Mouse (Mus musculus): Measurements from ENCODE around the gene Rspo3. TPM values are rescaled to one million over a fixed set of nuclear protein-coding genes. Genes with fewer than 3 reads are reported as not detected.

Rspo3 gene
- total and polyA plus RNA-seq, 3 experiments, result 0.10 to 0.52 (median 0.20) TPM

DNA sequence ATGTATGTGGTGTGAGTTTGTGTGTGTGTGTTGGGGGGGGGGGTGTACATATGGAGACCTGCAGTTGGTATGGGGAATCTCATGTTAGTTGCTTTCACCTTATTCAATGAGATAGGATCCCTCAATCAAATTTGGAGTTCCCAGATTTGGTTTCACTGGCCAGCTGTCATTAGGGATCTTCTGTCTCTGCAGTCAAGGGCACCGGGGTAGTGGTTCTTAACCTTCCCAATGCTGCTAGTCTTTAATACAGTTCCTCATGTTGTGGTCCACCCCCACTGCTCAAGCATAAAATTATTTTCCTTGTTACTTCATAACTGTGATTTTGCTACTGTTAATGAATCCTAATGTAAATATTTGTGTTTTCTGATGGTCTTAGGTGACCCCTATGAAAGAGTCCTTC, 22.1 kb downstream of the Rspo3 start:
- no peak overlapping the region for H3K27ac ChIP-seq
- H3K9ac ChIP-seq (ENCODE audit: low read depth, low read length), result no peak overlapping the region
- no peaks in the 10 kb centered on the region for H3K79me2 ChIP-seq (replicated peaks; ENCODE audit: control insufficient read depth, insufficient read depth, low read length)
- DNase-seq, result no peak
- TF ChIP-seq POLR2A (IDR thresholded peaks at IDR 0.05; ENCODE audit: insufficient read depth, low read depth, low read length), result no peak
- no peak for TF ChIP-seq EP300 (IDR thresholded peaks at IDR 0.05; ENCODE audit: insufficient read depth, low read depth, low read length)
- no peak for TF ChIP-seq CTCF (IDR thresholded peaks at IDR 0.05)
- no peaks in the 10 kb centered on the region for H3K4me1 ChIP-seq (ENCODE audit: control insufficient read depth, insufficient read depth, low read length)
- intact Hi-C loops (cut with DNase I), result no loop called here
- no peaks in the 10 kb centered on the region for H3K27me3 ChIP-seq (ENCODE audit: control insufficient read depth, insufficient read depth, low read length)
- no peaks in the 10 kb centered on the region for H3K36me3 ChIP-seq (ENCODE audit: control insufficient read depth, insufficient read depth, low read length)
- 94% methylated on average over 1 of the region's 1 CpGs for WGBS
- no peak overlapping the region for H3K4me3 ChIP-seq

DNA sequence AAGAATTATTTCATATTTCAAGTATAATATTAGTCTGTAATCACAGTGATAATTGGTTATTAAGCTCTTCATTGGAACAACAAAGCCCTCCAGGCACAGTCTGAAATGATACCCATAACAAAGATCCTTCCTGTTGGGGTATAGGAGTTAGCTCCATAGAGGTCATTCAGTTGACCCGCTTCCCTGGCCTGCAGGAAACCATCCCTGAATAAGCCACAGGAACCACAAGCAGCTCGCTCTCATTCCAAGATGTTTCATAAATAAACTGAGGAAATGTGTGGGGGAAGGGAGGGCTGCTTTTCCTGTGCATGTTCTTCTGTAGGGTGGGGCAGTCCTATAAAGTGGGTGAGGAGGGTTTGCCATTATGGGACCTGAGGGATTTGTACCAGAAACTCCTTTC, 27.5 kb downstream of the Rspo3 start:
- Histone ChIP-seq H3K36me3 (ENCODE audit: control insufficient read depth, insufficient read depth, low read length) (no peaks in the 10 kb centered on the region), H3K4me1 (ENCODE audit: control insufficient read depth, insufficient read depth, low read length) (no peaks in the 10 kb centered on the region), H3K79me2 (replicated peaks; ENCODE audit: control insufficient read depth, insufficient read depth, low read length) (no peaks in the 10 kb centered on the region), H3K27me3 (ENCODE audit: control insufficient read depth, insufficient read depth, low read length) (no peaks in the 10 kb centered on the region), H3K9ac (ENCODE audit: low read depth, low read length) (no peak overlapping the region), H3K4me3 (no peak overlapping the region), H3K27ac (no peak overlapping the region)
- 47% methylated on average over 2 of the region's 2 CpGs for WGBS
- TF ChIP-seq EP300 (IDR thresholded peaks at IDR 0.05; ENCODE audit: insufficient read depth, low read depth, low read length) (no peak), POLR2A (IDR thresholded peaks at IDR 0.05; ENCODE audit: insufficient read depth, low read depth, low read length) (no peak), CTCF (IDR thresholded peaks at IDR 0.05) (no peak)
- no peak for DNase-seq
- intact Hi-C loops (cut with DNase I), result no loop called here

DNA sequence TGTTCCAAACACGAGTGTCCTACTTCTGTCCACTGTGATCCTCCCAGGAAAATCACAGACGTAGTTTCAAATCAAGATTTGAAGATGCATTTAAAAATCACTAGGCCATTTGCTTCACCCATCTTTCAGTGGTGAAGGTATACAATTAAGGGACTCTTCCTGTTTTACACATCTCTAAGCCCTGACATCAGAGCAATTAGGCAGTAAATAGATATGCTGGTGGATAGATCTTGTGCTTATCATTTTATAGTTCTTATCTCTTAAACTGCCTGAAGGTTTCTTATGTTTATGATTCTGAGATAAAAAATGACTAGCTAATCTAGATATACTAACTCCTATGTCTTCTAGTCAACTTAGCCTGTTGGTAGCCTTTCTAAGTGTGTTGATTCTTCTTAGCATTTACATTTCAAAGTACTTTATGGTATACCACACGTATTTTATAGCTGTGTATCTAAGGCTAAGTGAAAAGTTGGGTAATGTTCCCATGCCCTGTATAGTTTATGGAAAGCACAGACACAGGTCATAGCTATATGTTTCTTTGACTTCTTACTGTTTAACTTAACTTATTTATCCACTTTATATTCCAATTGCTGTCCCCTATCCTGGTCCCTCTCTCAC, 38.4 kb downstream of the Rspo3 start:
- Histone ChIP-seq H3K27me3 (ENCODE audit: control insufficient read depth, insufficient read depth, low read length) (no peaks in the 10 kb centered on the region), H3K4me3 (no peak overlapping the region), H3K36me3 (ENCODE audit: control insufficient read depth, insufficient read depth, low read length) (no peaks in the 10 kb centered on the region), H3K9ac (ENCODE audit: low read depth, low read length) (no peak overlapping the region), H3K79me2 (replicated peaks; ENCODE audit: control insufficient read depth, insufficient read depth, low read length) (no peaks in the 10 kb centered on the region), H3K4me1 (ENCODE audit: control insufficient read depth, insufficient read depth, low read length) (no peaks in the 10 kb centered on the region), H3K27ac (no peak overlapping the region)
- TF ChIP-seq POLR2A (IDR thresholded peaks at IDR 0.05; ENCODE audit: insufficient read depth, low read depth, low read length), result no peak
- no peak for TF ChIP-seq EP300 (IDR thresholded peaks at IDR 0.05; ENCODE audit: insufficient read depth, low read depth, low read length)
- TF ChIP-seq CTCF (IDR thresholded peaks at IDR 0.05), result no peak
- DNase-seq, result no peak
- WGBS, result 56% methylated on average over 3 of the region's 3 CpGs
- intact Hi-C loops (cut with DNase I), result no loop called here

DNA sequence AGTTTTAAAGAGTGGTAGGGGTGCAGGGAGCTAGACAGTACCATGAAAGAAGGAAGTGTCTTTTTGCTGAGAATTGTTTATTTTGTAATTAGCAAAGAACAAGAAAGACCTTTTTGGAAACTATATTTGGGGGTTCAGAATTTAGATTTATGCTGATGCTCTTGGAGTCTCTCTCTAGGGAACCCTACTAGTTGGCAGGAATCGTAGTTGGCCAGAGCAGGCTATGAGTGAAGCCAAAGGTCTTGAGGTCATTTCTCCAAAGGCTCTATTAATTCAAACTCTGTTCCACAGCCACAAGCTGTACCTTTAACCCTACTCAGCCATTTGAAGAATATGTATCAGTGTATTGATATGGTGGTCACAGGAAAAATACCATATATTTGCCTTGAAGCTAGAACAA, 41.7 kb downstream of the Rspo3 start:
- H3K9ac ChIP-seq (ENCODE audit: low read depth, low read length), result no peak overlapping the region
- no peak for TF ChIP-seq EP300 (IDR thresholded peaks at IDR 0.05; ENCODE audit: insufficient read depth, low read depth, low read length)
- TF ChIP-seq CTCF (IDR thresholded peaks at IDR 0.05), result no peak
- TF ChIP-seq POLR2A (IDR thresholded peaks at IDR 0.05; ENCODE audit: insufficient read depth, low read depth, low read length), result no peak
- no peaks in the 10 kb centered on the region for H3K79me2 ChIP-seq (replicated peaks; ENCODE audit: control insufficient read depth, insufficient read depth, low read length)
- no peak overlapping the region for H3K4me3 ChIP-seq
- H3K36me3 ChIP-seq (ENCODE audit: control insufficient read depth, insufficient read depth, low read length), result no peaks in the 10 kb centered on the region
- no peak for DNase-seq
- intact Hi-C loops (cut with DNase I), result no loop called here
- H3K27me3 ChIP-seq (ENCODE audit: control insufficient read depth, insufficient read depth, low read length), result no peaks in the 10 kb centered on the region
- no peaks in the 10 kb centered on the region for H3K4me1 ChIP-seq (ENCODE audit: control insufficient read depth, insufficient read depth, low read length)
- 53% methylated on average over 1 of the region's 1 CpGs for WGBS
- no peak overlapping the region for H3K27ac ChIP-seq

DNA sequence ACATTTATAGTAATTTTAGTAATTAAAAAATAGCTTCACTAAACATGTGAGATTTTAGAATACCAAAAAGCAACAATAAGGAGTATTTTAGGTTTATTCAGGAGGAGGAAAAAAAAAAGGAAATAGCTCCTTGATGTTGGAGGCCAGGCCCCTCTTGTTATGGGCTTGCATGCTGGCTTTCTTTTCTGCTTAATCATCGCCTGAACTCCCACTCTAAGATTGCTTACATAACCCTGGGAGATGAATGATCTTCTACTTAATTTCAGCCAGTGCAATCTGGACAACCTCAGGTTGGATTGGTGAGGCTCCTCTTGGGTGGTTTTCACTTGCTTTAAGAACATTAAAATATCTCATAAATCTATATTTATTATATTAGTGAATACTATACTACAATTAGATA, 54.7 kb downstream of the Rspo3 start:
- no peaks in the 10 kb centered on the region for H3K4me1 ChIP-seq (ENCODE audit: control insufficient read depth, insufficient read depth, low read length)
- no peaks in the 10 kb centered on the region for H3K79me2 ChIP-seq (replicated peaks; ENCODE audit: control insufficient read depth, insufficient read depth, low read length)
- no peak for DNase-seq
- no peak overlapping the region for H3K4me3 ChIP-seq
- 47% methylated on average over 1 of the region's 1 CpGs for WGBS
- no peaks in the 10 kb centered on the region for H3K27me3 ChIP-seq (ENCODE audit: control insufficient read depth, insufficient read depth, low read length)
- no peak for TF ChIP-seq EP300 (IDR thresholded peaks at IDR 0.05; ENCODE audit: insufficient read depth, low read depth, low read length)
- no peak for TF ChIP-seq CTCF (IDR thresholded peaks at IDR 0.05)
- no peak for TF ChIP-seq POLR2A (IDR thresholded peaks at IDR 0.05; ENCODE audit: insufficient read depth, low read depth, low read length)
- no peaks in the 10 kb centered on the region for H3K36me3 ChIP-seq (ENCODE audit: control insufficient read depth, insufficient read depth, low read length)
- no peak overlapping the region for H3K27ac ChIP-seq
- intact Hi-C loops (cut with DNase I), result no loop called here
- H3K9ac ChIP-seq (ENCODE audit: low read depth, low read length), result no peak overlapping the region

DNA sequence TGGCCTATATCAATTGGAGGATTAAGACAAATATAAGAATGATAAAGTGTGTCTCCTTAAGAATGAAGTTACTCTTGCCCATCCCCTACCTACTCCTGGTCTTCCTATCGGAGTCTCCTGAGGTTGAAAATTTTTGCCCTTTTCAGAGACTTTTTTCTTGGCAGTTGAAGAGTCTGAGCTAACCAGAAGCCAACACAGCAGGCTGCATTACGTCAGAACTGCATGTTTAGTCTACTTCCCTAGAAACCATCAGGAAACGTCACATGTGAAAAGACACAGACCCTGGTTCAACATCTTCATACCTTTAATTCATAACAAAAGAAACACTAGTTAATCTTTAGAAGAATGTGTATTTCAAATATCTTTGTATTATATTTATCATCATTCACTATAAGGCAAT, 56.3 kb downstream of the Rspo3 start:
- Histone ChIP-seq H3K9ac (ENCODE audit: low read depth, low read length) (no peak overlapping the region), H3K36me3 (ENCODE audit: control insufficient read depth, insufficient read depth, low read length) (no peaks in the 10 kb centered on the region), H3K4me1 (ENCODE audit: control insufficient read depth, insufficient read depth, low read length) (no peaks in the 10 kb centered on the region), H3K27me3 (ENCODE audit: control insufficient read depth, insufficient read depth, low read length) (no peaks in the 10 kb centered on the region), H3K27ac (no peak overlapping the region), H3K79me2 (replicated peaks; ENCODE audit: control insufficient read depth, insufficient read depth, low read length) (no peaks in the 10 kb centered on the region), H3K4me3 (no peak overlapping the region)
- intact Hi-C loops (cut with DNase I), result no loop called here
- DNase-seq, result no peak
- 46% methylated on average over 3 of the region's 3 CpGs for WGBS
- TF ChIP-seq CTCF (IDR thresholded peaks at IDR 0.05) (no peak), EP300 (IDR thresholded peaks at IDR 0.05; ENCODE audit: insufficient read depth, low read depth, low read length) (no peak), POLR2A (IDR thresholded peaks at IDR 0.05; ENCODE audit: insufficient read depth, low read depth, low read length) (no peak)

Data from heart, adult 2 months (tissue).